Mouse (Mus musculus) hindbrain, embryonic 11.5 days (tissue): ENCODE measurements around the gene Mast3. TPM values are rescaled to one million over a fixed set of nuclear protein-coding genes. Genes with fewer than 3 reads are reported as not detected.

Experiments
- ATAC-seq: fragments of 200-750 bp; cut with Nextera tagmentation; 2 replicates; pipeline ENCODE4 v1.8.0; 2017; ENCODE audit warnings: mild to moderate bottlenecking, moderate TSS enrichment, moderate library complexity; ENCODE audit not compliant: low FRiP score
- DNase-seq: peaks from one replicate; pipeline ENCODE4 v3.0.0-alpha.2; 2015; ENCODE audit warnings: low spot score
- H3K27ac ChIP-seq: fragments of 300-500 bp; sonication (generic); 2 replicates; pipeline ENCODE4 v1.5.1; 2014; ENCODE audit warnings: mild to moderate bottlenecking, low read depth, low read length
- H3K27me3 ChIP-seq: fragments of 300-500 bp; sonication (generic); 2 replicates; pipeline ENCODE4 v1.6.1; 2014; ENCODE audit warnings: mild to moderate bottlenecking, low read length, moderate library complexity, mixed read lengths; ENCODE audit not compliant: control insufficient read depth, insufficient read depth
- H3K36me3 ChIP-seq: fragments of 300-500 bp; sonication (generic); 2 replicates; pipeline ENCODE4 v1.6.1; 2014; ENCODE audit warnings: mild to moderate bottlenecking, low read length, moderate library complexity, mixed read lengths; ENCODE audit not compliant: control insufficient read depth, insufficient read depth
- H3K4me1 ChIP-seq: fragments of 300-500 bp; sonication (generic); replicated peaks from 2 replicates; pipeline ENCODE4 v1.6.1; 2014; ENCODE audit warnings: low read length, mixed read lengths; ENCODE audit not compliant: control insufficient read depth, insufficient read depth
- H3K4me2 ChIP-seq: fragments of 300-500 bp; sonication (generic); replicated peaks from 2 replicates; pipeline ENCODE4 v1.6.1; 2014; ENCODE audit warnings: mild to moderate bottlenecking, low read depth, low read length
- H3K4me3 ChIP-seq: fragments of 300-500 bp; sonication (generic); 2 replicates; pipeline ENCODE4 v1.5.1; 2014; ENCODE audit warnings: low read depth, low read length
- H3K9ac ChIP-seq: fragments of 300-500 bp; sonication (generic); 2 replicates; pipeline ENCODE4 v1.6.1; 2014; ENCODE audit warnings: low read depth, low read length
- H3K9me3 ChIP-seq: fragments of 300-500 bp; sonication (generic); 2 replicates; pipeline ENCODE4 v1.6.1; 2016; ENCODE audit warnings: low read length; ENCODE audit not compliant: control insufficient read depth
- WGBS: fragments of 180-500 bp; shearing (Covaris S2); extraction: QIAGEN DNeasy Blood & Tissue Kit; methylation state at CpG from one replicate; pipeline ENCODE4 v1.1.7; 2014; 5-methylcytosine and 5-hydroxymethylcytosine counted together
- polyA plus RNA-seq: library from polyadenylated mRNA; unstranded; fragments of >200 nt; fragmentation: Nextera tagmentation; extraction: Ambion mirVana; gene quantifications from 2 replicates; pipeline ENCODE4 v1.2.1, GENCODE M21; 2014

The Mast3 gene
- polyA plus RNA-seq, 1 experiment from 2014 or later = 11.2 TPM

DNA sequence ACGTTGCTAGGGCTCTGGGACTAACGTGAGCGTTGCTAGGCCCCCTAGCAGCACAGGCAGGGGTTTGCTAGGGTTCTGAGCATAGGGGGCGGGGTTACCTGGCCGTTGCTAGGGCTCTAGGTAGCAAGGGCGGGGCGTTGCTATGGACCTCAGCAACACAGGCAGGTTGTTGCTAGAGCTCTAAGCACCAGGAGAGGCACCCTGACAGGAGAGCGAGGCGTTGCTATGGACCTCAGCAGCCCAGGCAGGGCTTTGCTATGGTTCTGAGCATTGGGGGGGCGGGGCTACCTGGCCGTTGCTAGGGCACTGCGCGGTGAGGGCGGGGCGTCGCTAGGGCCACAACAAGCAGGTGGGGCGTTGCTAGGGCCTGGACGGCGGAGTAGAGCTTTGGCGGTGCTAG, 12.2 kb downstream of the Mast3 start:
- WGBS = 1% methylated on average over 20 of the region's 20 CpGs
- Histone ChIP-seq H3K9me3 (no peaks in the 10 kb centered on the region), H3K4me2 (peak overlapping the region; percentile 63), H3K9ac (peak overlapping the region; percentile 21; the same call in 1 of the 2 replicates), H3K4me3 (peak overlapping the region; percentile 48), H3K27me3 (peaks cover 2% of the 10 kb centered on the region; the same call in 1 of the 2 replicates), H3K27ac (peak overlapping the region; percentile 91), H3K36me3 (no peaks in the 10 kb centered on the region), H3K4me1 (peaks cover 12% of the 10 kb centered on the region)
- DNase-seq (no peak), ATAC-seq (no peak; the same call in 1 of the 2 replicates)

DNA sequence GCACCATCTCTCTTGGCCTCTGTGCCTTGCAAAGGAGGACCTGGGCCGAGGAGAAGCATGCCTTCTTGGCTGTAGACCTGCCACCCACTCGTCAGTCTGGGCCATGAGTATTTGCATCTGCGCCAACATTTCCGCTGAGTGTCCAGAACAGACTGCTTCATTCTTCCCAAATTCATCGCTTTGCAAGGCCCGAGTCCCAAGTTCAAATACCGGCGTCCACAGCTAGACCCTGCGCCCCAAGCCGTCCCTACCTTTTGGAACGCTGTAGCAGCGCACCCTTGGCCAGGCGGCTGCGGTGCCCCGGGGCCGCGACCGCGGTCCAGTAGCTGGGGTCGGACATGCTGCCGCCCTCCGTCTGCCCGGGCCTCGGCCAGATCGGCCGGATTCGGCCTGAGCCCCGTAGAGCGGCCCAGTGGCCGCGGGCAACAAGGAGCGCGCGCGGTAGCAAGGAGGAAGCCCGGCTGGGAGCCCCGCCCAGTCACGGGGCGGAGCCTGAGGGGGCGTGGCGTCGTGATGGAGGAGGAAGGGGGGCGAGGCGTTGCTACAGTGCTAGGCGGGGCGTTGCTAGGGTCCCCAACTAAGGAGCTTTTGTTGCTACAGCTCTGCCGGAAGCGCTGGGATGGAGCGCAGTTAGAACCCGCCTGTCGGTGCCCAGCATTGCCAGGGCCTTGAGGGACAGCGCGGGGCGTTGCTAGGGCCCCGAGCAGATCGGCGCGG, 12.7 kb downstream of the Mast3 start:
- ATAC-seq (peak; percentile 89), DNase-seq (peak; percentile 99)
- Histone ChIP-seq H3K27ac (peak overlapping the region; percentile 91), H3K9me3 (no peaks in the 10 kb centered on the region), H3K4me2 (peak overlapping the region; percentile 63), H3K4me1 (peaks cover 12% of the 10 kb centered on the region), H3K36me3 (no peaks in the 10 kb centered on the region), H3K9ac (peak overlapping the region; percentile 65), H3K27me3 (peaks cover 2% of the 10 kb centered on the region; the same call in 1 of the 2 replicates), H3K4me3 (peak overlapping the region; percentile 48)
- 6% methylated on average over 57 of the region's 58 CpGs for WGBS

- no peak overlapping the region for H3K4me3 ChIP-seq
- no peak overlapping the region for H3K4me2 ChIP-seq
- H3K4me1 ChIP-seq = peaks cover 9% of the 10 kb centered on the region
- H3K36me3 ChIP-seq = no peaks in the 10 kb centered on the region
- 0 out of 2 replicates have a peak overlapping the region, but pooled peaks have one; percentile 3 for H3K9ac ChIP-seq
- H3K27ac ChIP-seq = no peak overlapping the region
- DNase-seq (no peak), ATAC-seq (no peak)
- H3K27me3 ChIP-seq = peaks cover 2% of the 10 kb centered on the region; the same call in 1 of the 2 replicates
- 81% methylated on average over 7 of the region's 7 CpGs for WGBS
- H3K9me3 ChIP-seq = no peaks in the 10 kb centered on the region
Observed at GRCm38 (mm10) chr8:70791294-70791701, 13.6 kb downstream of the Mast3 start.

GRCm38 (mm10) chr8:70790846-70791245, 14.0 kb downstream of the Mast3 start:
- no peak overlapping the region for H3K27ac ChIP-seq
- peaks cover 2% of the 10 kb centered on the region; the same call in 1 of the 2 replicates for H3K27me3 ChIP-seq

DNA sequence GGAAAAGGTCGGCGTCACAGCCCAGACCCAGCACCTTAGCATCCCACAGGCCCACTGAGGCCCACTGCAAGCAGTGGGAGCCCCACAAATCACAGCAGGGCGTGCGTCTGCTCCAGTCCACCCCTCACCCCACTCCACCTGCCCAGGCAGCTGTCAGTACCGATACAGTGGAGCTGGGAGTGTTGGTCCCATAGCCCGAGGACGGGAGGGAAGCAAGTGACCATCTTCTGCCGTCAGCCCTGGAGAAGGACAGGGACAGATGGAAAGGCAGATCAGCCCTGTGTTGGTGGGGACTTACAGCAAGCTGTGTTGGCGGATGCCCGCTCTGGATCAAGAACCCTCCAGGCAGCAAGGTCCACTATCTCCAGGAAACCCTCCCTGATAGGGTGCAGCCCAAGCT, 15.8 kb downstream of the Mast3 start:
- no peaks in the 10 kb centered on the region for H3K9me3 ChIP-seq
- H3K4me1 ChIP-seq = peaks cover 9% of the 10 kb centered on the region
- ATAC-seq (no peak), DNase-seq (no peak)
- H3K4me3 ChIP-seq = no peak overlapping the region; the same call in 1 of the 2 replicates
- peaks cover 1% of the 10 kb centered on the region; the same call in 1 of the 2 replicates for H3K36me3 ChIP-seq
- no peak overlapping the region for H3K27ac ChIP-seq
- H3K27me3 ChIP-seq = peaks cover 2% of the 10 kb centered on the region; the same call in 1 of the 2 replicates
- H3K4me2 ChIP-seq = no peak overlapping the region
- WGBS = 83% methylated on average over 10 of the region's 10 CpGs
- H3K9ac ChIP-seq = no peak overlapping the region

More at GRCm38 (mm10) chr8:70790846-70791245, 14.0 kb downstream of the Mast3 start:
- no peak for DNase-seq
- no peaks in the 10 kb centered on the region for H3K9me3 ChIP-seq
- H3K9ac ChIP-seq = peak overlapping the region; percentile 3; the same call in 1 of the 2 replicates
- H3K4me3 ChIP-seq = no peak overlapping the region
- WGBS = 61% methylated on average over 8 of the region's 8 CpGs
- H3K4me1 ChIP-seq = peaks cover 9% of the 10 kb centered on the region
- ATAC-seq = no peak
- no peaks in the 10 kb centered on the region for H3K36me3 ChIP-seq
- no peak overlapping the region for H3K4me2 ChIP-seq

DNA sequence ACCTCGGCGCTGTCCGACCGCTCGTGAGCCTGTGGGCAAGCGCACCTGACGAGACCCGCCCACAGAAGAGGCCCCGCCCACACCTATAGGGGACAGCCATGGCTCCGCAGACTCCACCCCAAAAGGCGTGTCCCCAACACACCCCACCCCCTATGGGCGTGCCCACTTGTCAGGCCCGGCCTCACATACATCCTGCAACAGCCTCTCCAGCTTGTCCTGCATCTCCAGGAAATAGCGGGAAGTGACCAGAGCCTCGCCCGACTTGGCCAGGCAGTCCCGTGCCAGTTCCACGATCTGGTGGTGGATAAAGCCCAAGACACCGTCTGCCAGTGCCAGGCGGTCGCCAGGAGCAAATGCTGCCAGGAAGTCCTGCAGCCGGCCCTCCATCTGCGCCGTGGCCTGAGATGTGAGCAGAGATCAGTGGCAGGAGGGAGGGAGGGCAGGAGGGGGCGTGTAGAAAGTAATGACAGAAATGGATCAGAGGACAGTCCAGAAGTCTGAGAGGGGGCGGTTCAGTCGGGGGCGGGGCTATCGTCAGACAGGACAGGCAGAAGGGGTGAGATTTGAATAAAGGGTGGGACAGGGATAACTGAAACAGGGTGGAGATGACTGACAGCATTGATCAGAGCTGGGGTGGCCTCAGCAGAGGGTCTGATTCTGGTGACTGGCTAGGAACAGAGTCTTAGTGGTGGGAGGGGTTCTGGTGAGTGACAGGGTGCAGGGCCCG, 16.8 kb downstream of the Mast3 start:
- 17% methylated on average over 30 of the region's 30 CpGs for WGBS
- ATAC-seq (no peak), DNase-seq (peak; percentile 77)
- Histone ChIP-seq H3K27me3 (no peaks in the 10 kb centered on the region; the same call in 1 of the 2 replicates), H3K9ac (no peak overlapping the region), H3K27ac (no peak overlapping the region), H3K36me3 (peaks cover 3% of the 10 kb centered on the region; the same call in 1 of the 2 replicates), H3K4me1 (peaks cover 6% of the 10 kb centered on the region), H3K4me2 (no peak overlapping the region), H3K4me3 (no peak overlapping the region), H3K9me3 (no peaks in the 10 kb centered on the region)

- H3K9ac ChIP-seq = no peak overlapping the region
- H3K4me3 ChIP-seq = no peak overlapping the region
- no peaks in the 10 kb centered on the region; the same call in 1 of the 2 replicates for H3K4me1 ChIP-seq
- no peak for ATAC-seq
- no peak overlapping the region for H3K27ac ChIP-seq
- no peak for DNase-seq
- peaks cover 3% of the 10 kb centered on the region; the same call in 1 of the 2 replicates for H3K36me3 ChIP-seq
- H3K27me3 ChIP-seq = no peaks in the 10 kb centered on the region
- no peaks in the 10 kb centered on the region for H3K9me3 ChIP-seq
- WGBS = 83% methylated on average over 3 of the region's 3 CpGs
- no peak overlapping the region for H3K4me2 ChIP-seq
Observed at GRCm38 (mm10) chr8:70787051-70787445, 17.8 kb downstream of the Mast3 start.

DNA sequence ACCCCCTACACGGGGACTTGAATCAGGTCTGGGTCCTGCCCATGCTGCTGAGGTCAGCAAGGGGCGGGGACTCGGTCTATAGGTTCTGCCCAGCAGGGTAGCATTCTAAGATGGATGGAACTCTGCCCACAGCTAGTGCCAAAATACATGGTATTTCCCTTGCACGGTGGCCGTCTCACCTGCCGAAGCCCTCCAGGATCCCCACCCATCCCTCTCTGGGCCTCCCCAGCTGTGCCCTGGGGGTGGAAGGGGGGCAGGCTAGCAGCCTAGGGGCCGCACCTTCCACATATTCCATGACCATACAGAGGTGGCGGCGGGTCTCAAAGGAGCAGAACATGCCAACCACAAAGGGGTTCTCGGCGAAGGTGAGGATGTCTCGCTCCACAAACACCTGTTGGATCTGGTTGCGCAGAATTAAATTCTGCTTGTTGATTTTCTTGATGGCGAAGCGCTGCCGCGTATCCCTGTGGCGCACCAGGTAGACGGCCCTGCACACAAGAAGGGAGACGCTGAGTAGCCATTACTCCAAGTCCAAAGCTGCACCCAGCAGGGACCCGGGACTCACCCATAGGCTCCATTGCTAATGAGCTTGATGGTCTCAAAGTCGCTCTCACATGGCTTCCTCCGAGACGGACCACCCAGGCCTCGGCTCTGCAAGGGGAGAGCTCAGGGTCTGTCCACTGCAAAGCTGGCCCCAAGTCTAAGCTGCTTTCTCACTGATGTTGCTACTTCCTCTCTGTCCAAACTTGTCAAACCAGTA, 18.4 kb downstream of the Mast3 start:
- ATAC-seq = no peak
- H3K36me3 ChIP-seq = peaks cover 3% of the 10 kb centered on the region; the same call in 1 of the 2 replicates
- no peak overlapping the region for H3K9ac ChIP-seq
- H3K27me3 ChIP-seq = no peaks in the 10 kb centered on the region
- no peak overlapping the region for H3K27ac ChIP-seq
- 88% methylated on average over 25 of the region's 25 CpGs for WGBS
- DNase-seq = no peak
- no peaks in the 10 kb centered on the region; the same call in 1 of the 2 replicates for H3K4me1 ChIP-seq
- no peak overlapping the region for H3K4me3 ChIP-seq
- H3K9me3 ChIP-seq = no peaks in the 10 kb centered on the region
- H3K4me2 ChIP-seq = no peak overlapping the region
